ENCODE assay signal across 9 mouse cellular contexts in the genomic region with DNA sequence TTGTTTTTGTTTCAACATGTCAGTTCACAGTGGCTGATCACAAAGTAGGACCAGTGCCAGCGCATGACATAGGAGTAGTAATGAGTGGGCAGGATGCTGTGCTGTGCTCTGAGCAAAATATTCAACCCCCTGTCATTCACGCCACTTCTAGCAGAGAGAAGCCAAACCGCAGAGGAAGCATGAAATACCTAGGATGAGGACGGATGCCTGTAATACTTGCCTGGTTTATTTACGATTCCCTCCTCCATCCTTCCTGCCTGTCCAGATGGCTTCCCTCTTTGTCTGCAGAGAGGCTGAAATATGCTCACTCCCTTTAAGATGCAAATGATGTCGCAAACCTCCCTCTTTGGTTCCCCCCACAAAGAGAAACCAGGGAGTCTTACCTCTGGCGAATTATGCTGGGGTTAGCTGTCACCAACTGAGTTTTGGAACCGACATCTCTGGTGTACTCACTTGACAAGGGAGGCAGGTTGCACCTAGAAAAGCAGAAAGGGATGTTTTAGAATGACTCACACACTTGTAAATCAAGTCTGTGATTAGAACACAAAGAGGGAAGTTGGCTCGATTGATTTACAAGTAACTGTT.
A peak's percentile ranks its signal among the peaks of the same experiment; 100 is the strongest.
DNase-seq lines count a peak whose midpoint lies in the region; ATAC-seq and TF ChIP-seq lines count a peak whose summit lies in the region.
"Had no signal": no experiment of that assay in that cellular context is flagged by ENCODE, and none has a peak within 500 bp of the region (broad histone marks: within the 10 kb centered on the region; RNA-seq: fewer than 3 reads in every experiment).

No protein-coding gene starts in this region.

- no peak for TF ChIP-seq POLR2A in thymus, adult 2 months (IDR thresholded peaks at IDR 0.05; ENCODE audit: control insufficient read depth, extremely low read depth, insufficient read depth, low read length, poor library complexity)

- 20% methylated on average over 9 of the region's 9 CpGs for WGBS in lung, postnatal 0 days
- 6% methylated on average over 9 of the region's 9 CpGs for WGBS in forebrain, postnatal 0 days
- WGBS in thymus, adult 2 months, result 8% methylated on average over 9 of the region's 9 CpGs

- H3K9me3 ChIP-seq in lung, postnatal 0 days (ENCODE audit: low read length), result no peaks in the 10 kb centered on the region
- no peaks in the 10 kb centered on the region for H3K9me3 ChIP-seq in forebrain, postnatal 0 days (ENCODE audit: low read length)

- DNase-seq in lung, postnatal 0 days (ENCODE audit: low spot score), result peak; percentile 16
- DNase-seq in lung, postnatal 25 days (ENCODE audit: low spot score), result no peak
- DNase-seq in cerebellum, adult 18-20 months, result peak; percentile 42 to 61
- peak; percentile 82 for DNase-seq in forebrain, postnatal 0 days
- peak; percentile 39 to 79 for DNase-seq in left cerebral cortex, postnatal 25 days (ENCODE audit: low spot score in 2 of 2)
- DNase-seq in thymus, adult 2 months, result no peak
- DNase-seq in adrenal gland, postnatal 4 days (ENCODE audit: low spot score in 2 of 2), result no peak

- no peaks in the 10 kb centered on the region for H3K27me3 ChIP-seq in lung, postnatal 0 days (replicated peaks; ENCODE audit: insufficient read depth, low read length)
- no peaks in the 10 kb centered on the region for H3K27me3 ChIP-seq in forebrain, postnatal 0 days (ENCODE audit: insufficient read depth, low read length)
- no peaks in the 10 kb centered on the region for H3K27me3 ChIP-seq in thymus, adult 2 months (ENCODE audit: control insufficient read depth, insufficient read depth, low read length)

- H3K36me3 ChIP-seq in lung, postnatal 0 days (ENCODE audit: insufficient read depth, low read length), result no peaks in the 10 kb centered on the region
- H3K36me3 ChIP-seq in forebrain, postnatal 0 days (ENCODE audit: insufficient read depth), result no peaks in the 10 kb centered on the region
- 0 out of 2 replicates have a peak, but pooled peaks cover 5% of the 10 kb centered on the region for H3K36me3 ChIP-seq in thymus, adult 2 months (ENCODE audit: control insufficient read depth, insufficient read depth, low read length)

- no peak overlapping the region for H3K27ac ChIP-seq in lung, postnatal 0 days (ENCODE audit: low read length)
- H3K27ac ChIP-seq in forebrain, postnatal 0 days (ENCODE audit: low read depth, low read length), result peak overlapping the region; percentile 74
- H3K27ac ChIP-seq in thymus, adult 2 months (ENCODE audit: control insufficient read depth, insufficient read depth, low read length), result no peak overlapping the region

- no peaks in the 10 kb centered on the region for H3K4me1 ChIP-seq in lung, postnatal 0 days (ENCODE audit: insufficient read depth, low read depth, low read length)
- no peaks in the 10 kb centered on the region; the same call in 1 of the 2 replicates for H3K4me1 ChIP-seq in forebrain, postnatal 0 days (ENCODE audit: insufficient read depth)
- H3K4me1 ChIP-seq in thymus, adult 2 months (replicated peaks; ENCODE audit: control insufficient read depth, insufficient read depth, low read length), result peaks cover 25% of the 10 kb centered on the region

- no peak for TF ChIP-seq CTCF in lung, postnatal 0 days (IDR thresholded peaks at IDR 0.05)
- TF ChIP-seq CTCF in forebrain, postnatal 0 days (IDR thresholded peaks at IDR 0.05; ENCODE audit: low read depth), result no peak
- TF ChIP-seq CTCF in thymus, adult 2 months (IDR thresholded peaks at IDR 0.05; ENCODE audit: borderline replicate concordance, control insufficient read depth, extremely low read depth, insufficient read depth, low read length, poor library complexity), result no peak

- no peak for TF ChIP-seq EP300 in lung, postnatal 0 days (IDR thresholded peaks at IDR 0.05)

- 0 out of 2 replicates have a peak overlapping the region, but pooled peaks have one; percentile 6 for H3K4me2 ChIP-seq in lung, postnatal 0 days (replicated peaks; ENCODE audit: low read depth, low read length)
- peak overlapping the region; percentile 29 for H3K4me2 ChIP-seq in forebrain, postnatal 0 days (ENCODE audit: low read depth)

- 0 out of 2 replicates have a peak, but pooled peaks have one; percentile 19 for ATAC-seq in lung, postnatal 0 days
- ATAC-seq in forebrain, postnatal 0 days, result peak; percentile 88
- 0 out of 2 replicates have a peak, but pooled peaks have one; percentile 19 for ATAC-seq in neutrophil, adult 5-6 weeks (ENCODE audit: extremely low read depth, insufficient number of reproducible peaks, low FRiP score, poor library complexity, severe bottlenecking)

- H3K4me3 ChIP-seq in lung, postnatal 0 days (ENCODE audit: low read depth, low read length), result no peak overlapping the region
- H3K4me3 ChIP-seq in forebrain, postnatal 0 days (ENCODE audit: low read depth, low read length), result no peak overlapping the region
- H3K4me3 ChIP-seq in thymus, adult 2 months (ENCODE audit: control insufficient read depth, insufficient read depth, low read length), result no peak overlapping the region
- H3K4me3 ChIP-seq: erythroblast, embryonic 14.5 days had no signal

- intact Hi-C loops in left cerebral cortex, postnatal 25 days (cut with DNase I), result no loop called here

- no peak overlapping the region for H3K9ac ChIP-seq in lung, postnatal 0 days (replicated peaks; ENCODE audit: low read depth)
- peak overlapping the region; percentile 37; the same call in 1 of the 2 replicates for H3K9ac ChIP-seq in forebrain, postnatal 0 days

Comparison
In these comparisons a context has a peak if more than half of its experiments do, and no peak if none do; other contexts are left out.
1. DNase-seq: peak in lung, postnatal 0 days (single experiment), cerebellum, adult 18-20 months (2 of 2), forebrain, postnatal 0 days (single experiment) and left cerebral cortex, postnatal 25 days (2 of 2); none in lung, postnatal 25 days (single experiment), thymus, adult 2 months (single experiment) and adrenal gland, postnatal 4 days (0 of 2).
2. ATAC-seq: peak in every context shown above with its lines; median percentile 88 in forebrain, postnatal 0 days; 19 in lung, postnatal 0 days; 19 in neutrophil, adult 5-6 weeks.